Comparison of ENCODE assay signal across 8 mouse cellular contexts in the genomic region with DNA sequence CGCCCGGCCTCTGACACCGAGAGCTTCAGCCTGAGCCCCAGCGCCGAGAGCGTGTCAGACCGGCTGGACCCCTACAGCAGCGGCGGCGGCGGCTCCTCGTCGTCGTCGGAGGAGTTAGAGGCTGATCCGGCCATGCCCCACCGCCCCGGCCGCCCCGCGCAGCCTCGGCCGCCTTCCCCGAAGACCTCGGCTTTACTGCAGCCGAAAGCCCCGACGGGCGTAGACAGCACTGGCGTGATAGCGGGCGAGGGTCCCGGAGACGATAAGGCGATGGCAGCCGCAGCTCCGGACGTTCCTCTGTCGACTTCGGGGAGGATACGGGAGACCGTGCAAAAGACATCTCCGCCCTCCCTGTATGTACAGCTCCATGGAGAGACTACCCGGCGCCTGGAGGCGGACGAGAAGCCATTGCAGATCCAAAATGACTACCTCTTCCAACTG. TPM values are rescaled to one million over a fixed set of nuclear protein-coding genes. Genes with fewer than 3 reads are reported as not detected.
DNase-seq lines count a peak whose midpoint lies in the region; ATAC-seq and TF ChIP-seq lines count a peak whose summit lies in the region.

No protein-coding gene starts in this region.

- no peak for TF ChIP-seq CTCF in hindbrain, postnatal 0 days (IDR thresholded peaks at IDR 0.05; ENCODE audit: low read depth)
- no peak for TF ChIP-seq CTCF in liver, adult 2 months (IDR thresholded peaks at IDR 0.05; ENCODE audit: low read depth, low read length)

- H3K4me2 ChIP-seq in forebrain, embryonic 14.5 days (ENCODE audit: low read length): peak overlapping the region; percentile 82
- peak overlapping the region; percentile 90 for H3K4me2 ChIP-seq in hindbrain, postnatal 0 days (ENCODE audit: low read depth, low read length)
- H3K4me2 ChIP-seq in neural tube, embryonic 14.5 days (ENCODE audit: low read depth, low read length): peak overlapping the region; percentile 88

- under 1% methylated on average over 41 of the region's 47 CpGs for WGBS in forebrain, embryonic 14.5 days
- WGBS in hindbrain, postnatal 0 days: under 1% methylated on average over 46 of the region's 47 CpGs
- WGBS in liver, adult 2 months: 1% methylated on average over 47 of the region's 47 CpGs
- WGBS in neural tube, embryonic 14.5 days: 1% methylated on average over 46 of the region's 47 CpGs

- no peak for ATAC-seq in forebrain, embryonic 14.5 days
- no peak for ATAC-seq in hindbrain, postnatal 0 days
- ATAC-seq in neural tube, embryonic 14.5 days (ENCODE audit: low read depth): no peak

- peak; percentile 13 to 17 for DNase-seq in lung, adult 18-20 months
- no peak for DNase-seq in lung, postnatal 36 days
- peak; percentile 53 for DNase-seq in forebrain, embryonic 14.5 days (ENCODE audit: low spot score)
- peak; percentile 38 for DNase-seq in hindbrain, postnatal 0 days (ENCODE audit: low spot score)
- DNase-seq in liver, adult 2 months (ENCODE audit: extremely low read depth, low read depth, low spot score): no peak
- peak; percentile 64 for DNase-seq in thymus, postnatal 4 days

- peak overlapping the region; percentile 94 for H3K4me3 ChIP-seq in brown adipose tissue, adult 24 weeks (ENCODE audit: insufficient read depth, low read depth, low read length)
- peak overlapping the region; percentile 95 for H3K4me3 ChIP-seq in forebrain, embryonic 14.5 days (ENCODE audit: low read depth, low read length)
- H3K4me3 ChIP-seq in hindbrain, postnatal 0 days (ENCODE audit: low read length): peak overlapping the region; percentile 95
- H3K4me3 ChIP-seq in liver, adult 2 months (ENCODE audit: insufficient read depth, low read depth, low read length): peak overlapping the region; percentile 89
- H3K4me3 ChIP-seq in neural tube, embryonic 14.5 days (ENCODE audit: low read depth, low read length): peak overlapping the region; percentile 90

- peak overlapping the region; percentile 96 for H3K9ac ChIP-seq in forebrain, embryonic 14.5 days (ENCODE audit: low read length)
- peak overlapping the region; percentile 98 for H3K9ac ChIP-seq in hindbrain, postnatal 0 days (replicated peaks; ENCODE audit: low read length)
- peak overlapping the region; percentile 99 for H3K9ac ChIP-seq in liver, adult 2 months (ENCODE audit: low read depth, low read length)
- peak overlapping the region; percentile 96 for H3K9ac ChIP-seq in neural tube, embryonic 14.5 days (replicated peaks; ENCODE audit: low read depth, low read length)

- H3K27ac ChIP-seq in brown adipose tissue, adult 24 weeks (replicated peaks; ENCODE audit: low read depth, low read length): peak overlapping the region; percentile 91
- peak overlapping the region; percentile 94; the same call in 1 of the 2 replicates for H3K27ac ChIP-seq in forebrain, embryonic 14.5 days (ENCODE audit: low read depth, low read length)
- H3K27ac ChIP-seq in hindbrain, postnatal 0 days: peak overlapping the region; percentile 97
- peak overlapping the region; percentile 73 for H3K27ac ChIP-seq in liver, adult 2 months (replicated peaks; ENCODE audit: insufficient read depth, low read depth, low read length)
- H3K27ac ChIP-seq in neural tube, embryonic 14.5 days (ENCODE audit: low read depth, low read length): peak overlapping the region; percentile 97

- H3K36me3 ChIP-seq in forebrain, embryonic 14.5 days (ENCODE audit: control insufficient read depth, insufficient read depth, low read length): no peaks in the 10 kb centered on the region
- no peaks in the 10 kb centered on the region for H3K36me3 ChIP-seq in hindbrain, postnatal 0 days (ENCODE audit: insufficient read depth, low read length)
- no peaks in the 10 kb centered on the region for H3K36me3 ChIP-seq in liver, adult 2 months (ENCODE audit: control insufficient read depth, insufficient read depth, low read length)
- H3K36me3 ChIP-seq in neural tube, embryonic 14.5 days (ENCODE audit: control insufficient read depth, insufficient read depth, low read length): no peaks in the 10 kb centered on the region

- peaks cover 6% of the 10 kb centered on the region for H3K4me1 ChIP-seq in brown adipose tissue, adult 24 weeks (ENCODE audit: control insufficient read depth, insufficient read depth, insufficient read length, low read length)
- peaks cover 24% of the 10 kb centered on the region for H3K4me1 ChIP-seq in forebrain, embryonic 14.5 days (ENCODE audit: control insufficient read depth, insufficient read depth, low read length)
- peaks cover 8% of the 10 kb centered on the region; the same call in 1 of the 2 replicates for H3K4me1 ChIP-seq in hindbrain, postnatal 0 days (ENCODE audit: insufficient read depth, low read length)
- peaks cover 14% of the 10 kb centered on the region; the same call in 1 of the 2 replicates for H3K4me1 ChIP-seq in liver, adult 2 months (ENCODE audit: control insufficient read depth, insufficient read depth, low read length)
- H3K4me1 ChIP-seq in neural tube, embryonic 14.5 days (ENCODE audit: control insufficient read depth, insufficient read depth, low read length): peaks cover 27% of the 10 kb centered on the region

- no peak for TF ChIP-seq POLR2A in liver, adult 2 months (IDR thresholded peaks at IDR 0.05; ENCODE audit: extremely low read depth, insufficient read depth, low read length)

- H3K27me3 ChIP-seq in forebrain, embryonic 14.5 days (replicated peaks; ENCODE audit: control insufficient read depth, insufficient read depth, low read length): no peaks in the 10 kb centered on the region
- H3K27me3 ChIP-seq in hindbrain, postnatal 0 days (ENCODE audit: insufficient read depth, low read length): no peaks in the 10 kb centered on the region
- H3K27me3 ChIP-seq in liver, adult 2 months (ENCODE audit: control insufficient read depth, insufficient read depth, low read length): no peaks in the 10 kb centered on the region
- no peaks in the 10 kb centered on the region for H3K27me3 ChIP-seq in neural tube, embryonic 14.5 days (ENCODE audit: control insufficient read depth, insufficient read depth, low read length)

- peaks cover 21% of the 10 kb centered on the region for H3K79me2 ChIP-seq in liver, adult 2 months (ENCODE audit: control insufficient read depth, insufficient read depth, low read length)

- H3K9me3 ChIP-seq in forebrain, embryonic 14.5 days (replicated peaks; ENCODE audit: control insufficient read depth, low read length): no peaks in the 10 kb centered on the region
- H3K9me3 ChIP-seq in hindbrain, postnatal 0 days (ENCODE audit: low read length): no peaks in the 10 kb centered on the region
- no peaks in the 10 kb centered on the region for H3K9me3 ChIP-seq in neural tube, embryonic 14.5 days (ENCODE audit: control insufficient read depth, low read length)

RNA-seq across cellular contexts. Expression of a gene that starts 1.4 kb away (rescaled TPM):
- 5.9 and 7.5 TPM in 2 replicates for polyA plus RNA-seq in brown adipose tissue, adult 24 weeks (2012; ENCODE audit: insufficient read depth, insufficient read length, missing spikeins)
- polyA plus RNA-seq in forebrain, embryonic 14.5 days (2014; fragmentation: Nextera tagmentation; extraction: Ambion mirVana): 8.3 and 8.6 TPM in 2 replicates
- total RNA-seq in hindbrain, postnatal 0 days (2014; rRNA removed): 38.0 and 38.1 TPM in 2 replicates
- 6.0 and 6.4 TPM in 2 replicates for polyA plus RNA-seq in hindbrain, postnatal 0 days (2015; fragmentation: Nextera tagmentation; extraction: Ambion mirVana)
- total RNA-seq in liver, adult 2 months (2014; rRNA removed): 8.3 and 13.1 TPM in 2 replicates
- polyA plus RNA-seq in liver, adult 2 months (2012; rRNA removed): 7.8 and 8.7 TPM in 2 replicates
- 10.3 and 11.8 TPM in 2 replicates for polyA plus RNA-seq in neural tube, embryonic 14.5 days (2014; fragmentation: Nextera tagmentation; extraction: Ambion mirVana)

Comparison
In these comparisons a context has a peak if more than half of its experiments do, and no peak if none do; other contexts are left out.
1. DNase-seq: peak in lung, adult 18-20 months (2 of 2), forebrain, embryonic 14.5 days (single experiment), hindbrain, postnatal 0 days (single experiment) and thymus, postnatal 4 days (single experiment); none in lung, postnatal 36 days (single experiment) and liver, adult 2 months (single experiment).
2. Peak in every context shown above with its lines, with median percentiles within 50 percentile points of each other: H3K27ac ChIP-seq, H3K4me3 ChIP-seq, H3K4me2 ChIP-seq and H3K9ac ChIP-seq.